Mouse (Mus musculus): ENCODE data around the gene Megf8. TPM values are rescaled to one million over a fixed set of nuclear protein-coding genes. Genes with fewer than 3 reads are reported as not detected.

The Megf8 gene
- total and polyA plus RNA-seq, 3 experiments = 21.5 to 31.7 (median 28.9) TPM

- peak; percentile 37 to 45 for DNase-seq
- H3K79me2 ChIP-seq (replicated peaks; ENCODE audit: control insufficient read depth, insufficient read depth, low read length) = peaks cover 14% of the 10 kb centered on the region
- H3K9ac ChIP-seq (ENCODE audit: low read depth, low read length) = peak overlapping the region; percentile 13
- H3K36me3 ChIP-seq (ENCODE audit: control insufficient read depth, insufficient read depth, low read length) = no peaks in the 10 kb centered on the region
- WGBS = 61% methylated on average over 8 of the region's 8 CpGs
- H3K27me3 ChIP-seq (ENCODE audit: control insufficient read depth, insufficient read depth, low read length) = no peaks in the 10 kb centered on the region
- H3K4me1 ChIP-seq (ENCODE audit: control insufficient read depth, insufficient read depth, low read length) = peaks cover 12% of the 10 kb centered on the region
- TF ChIP-seq CTCF (IDR thresholded peaks at IDR 0.05) (no peak), POLR2A (IDR thresholded peaks at IDR 0.05; ENCODE audit: insufficient read depth, low read depth, low read length) (peak; percentile 15; the same call in 1 of the 2 replicates), EP300 (IDR thresholded peaks at IDR 0.05; ENCODE audit: insufficient read depth, low read depth, low read length) (no peak)
- peak overlapping the region; percentile 64 for H3K4me3 ChIP-seq
- intact Hi-C loops (cut with DNase I) = no loop called here
- peak overlapping the region; percentile 93 for H3K27ac ChIP-seq
Measured at GRCm38 (mm10) chr7:25269545-25270271, 47.3 kb upstream of the Megf8 start.

GRCm38 (mm10) chr7:25270652-25271633, 46.0 kb upstream of the Megf8 start:
- Histone ChIP-seq H3K36me3 (ENCODE audit: control insufficient read depth, insufficient read depth, low read length) (no peaks in the 10 kb centered on the region; the same call in 1 of the 2 replicates), H3K4me1 (ENCODE audit: control insufficient read depth, insufficient read depth, low read length) (peaks cover 12% of the 10 kb centered on the region), H3K4me3 (no peak overlapping the region), H3K27me3 (ENCODE audit: control insufficient read depth, insufficient read depth, low read length) (no peaks in the 10 kb centered on the region), H3K27ac (no peak overlapping the region), H3K9ac (ENCODE audit: low read depth, low read length) (no peak overlapping the region), H3K79me2 (replicated peaks; ENCODE audit: control insufficient read depth, insufficient read depth, low read length) (peaks cover 14% of the 10 kb centered on the region)
- peak in 1 of 2 experiments; percentile 3 for DNase-seq
- intact Hi-C loops (cut with DNase I) = no loop called here
- 87% methylated on average over 35 of the region's 35 CpGs for WGBS
- TF ChIP-seq CTCF (IDR thresholded peaks at IDR 0.05) (no peak), EP300 (IDR thresholded peaks at IDR 0.05; ENCODE audit: insufficient read depth, low read depth, low read length) (no peak), POLR2A (IDR thresholded peaks at IDR 0.05; ENCODE audit: insufficient read depth, low read depth, low read length) (no peak)

- intact Hi-C loops (cut with DNase I) = no loop called here
- 89% methylated on average over 30 of the region's 30 CpGs for WGBS
- Histone ChIP-seq H3K4me3 (no peak overlapping the region), H3K27me3 (ENCODE audit: control insufficient read depth, insufficient read depth, low read length) (no peaks in the 10 kb centered on the region), H3K79me2 (replicated peaks; ENCODE audit: control insufficient read depth, insufficient read depth, low read length) (peaks cover 14% of the 10 kb centered on the region), H3K9ac (ENCODE audit: low read depth, low read length) (no peak overlapping the region), H3K4me1 (ENCODE audit: control insufficient read depth, insufficient read depth, low read length) (peaks cover 12% of the 10 kb centered on the region), H3K27ac (no peak overlapping the region), H3K36me3 (ENCODE audit: control insufficient read depth, insufficient read depth, low read length) (no peaks in the 10 kb centered on the region; the same call in 1 of the 2 replicates)
- peak in 1 of 2 experiments; percentile 11 for DNase-seq
- TF ChIP-seq CTCF (IDR thresholded peaks at IDR 0.05) = no peak
- TF ChIP-seq EP300 (IDR thresholded peaks at IDR 0.05; ENCODE audit: insufficient read depth, low read depth, low read length) = no peak
- no peak for TF ChIP-seq POLR2A (IDR thresholded peaks at IDR 0.05; ENCODE audit: insufficient read depth, low read depth, low read length)
Measured at GRCm38 (mm10) chr7:25271651-25272444, 45.1 kb upstream of the Megf8 start.

GRCm38 (mm10) chr7:25272445-25273258, 44.3 kb upstream of the Megf8 start:
- Histone ChIP-seq H3K27me3 (ENCODE audit: control insufficient read depth, insufficient read depth, low read length) (no peaks in the 10 kb centered on the region), H3K27ac (no peak overlapping the region), H3K4me3 (no peak overlapping the region), H3K4me1 (ENCODE audit: control insufficient read depth, insufficient read depth, low read length) (peaks cover 15% of the 10 kb centered on the region), H3K36me3 (ENCODE audit: control insufficient read depth, insufficient read depth, low read length) (peaks cover under 1% of the 10 kb centered on the region), H3K9ac (ENCODE audit: low read depth, low read length) (no peak overlapping the region), H3K79me2 (replicated peaks; ENCODE audit: control insufficient read depth, insufficient read depth, low read length) (peaks cover 14% of the 10 kb centered on the region)
- intact Hi-C loops (cut with DNase I) = no loop called here
- TF ChIP-seq CTCF (IDR thresholded peaks at IDR 0.05) (no peak), EP300 (IDR thresholded peaks at IDR 0.05; ENCODE audit: insufficient read depth, low read depth, low read length) (no peak), POLR2A (IDR thresholded peaks at IDR 0.05; ENCODE audit: insufficient read depth, low read depth, low read length) (no peak)
- DNase-seq = peak in 1 of 2 experiments; percentile 3
- 83% methylated on average over 38 of the region's 38 CpGs for WGBS

Data from heart, adult 2 months (tissue).